Mouse (Mus musculus) lung, embryonic 16.5 days (tissue): ENCODE results near the gene Hoxa11. TPM values are rescaled to one million over a fixed set of nuclear protein-coding genes. Genes with fewer than 3 reads are reported as not detected.

ENCODE experiments used
- ATAC-seq: fragments of 200-750 bp; cut with Nextera tagmentation; 2 replicates; pipeline ENCODE4 v1.8.0; 2017; ENCODE audit warnings: low read depth, mild to moderate bottlenecking, moderate library complexity
- H3K27ac ChIP-seq: fragments of 300-500 bp; sonication (generic); 2 replicates; pipeline ENCODE4 v1.5.1; 2014; ENCODE audit warnings: mild to moderate bottlenecking, control low read depth, low read length
- H3K27me3 ChIP-seq: fragments of 300-500 bp; sonication (generic); 2 replicates; pipeline ENCODE4 v1.6.1; 2014; ENCODE audit warnings: low read depth, low read length, mixed read lengths; ENCODE audit not compliant: control insufficient read depth, insufficient read depth
- H3K36me3 ChIP-seq: fragments of 300-500 bp; sonication (generic); 2 replicates; pipeline ENCODE4 v1.6.1; 2014; ENCODE audit warnings: low read length; ENCODE audit not compliant: control insufficient read depth, insufficient read depth
- H3K4me1 ChIP-seq: fragments of 300-500 bp; sonication (generic); replicated peaks from 2 replicates; pipeline ENCODE4 v1.6.1; 2014; ENCODE audit warnings: low read length, mixed read lengths; ENCODE audit not compliant: control insufficient read depth, insufficient read depth
- H3K4me2 ChIP-seq: fragments of 300-500 bp; sonication (generic); 2 replicates; pipeline ENCODE4 v1.6.1; 2014; ENCODE audit warnings: low read depth, low read length, control low read depth
- H3K4me3 ChIP-seq: fragments of 300-500 bp; sonication (generic); 2 replicates; pipeline ENCODE4 v1.5.1; 2014; ENCODE audit warnings: mild to moderate bottlenecking, low read length, control low read depth
- H3K9ac ChIP-seq: fragments of 300-500 bp; sonication (generic); 2 replicates; pipeline ENCODE4 v1.6.1; 2014; ENCODE audit warnings: low read length, control low read depth
- H3K9me3 ChIP-seq: fragments of 300-500 bp; sonication (generic); 2 replicates; pipeline ENCODE4 v1.6.1; 2016; ENCODE audit warnings: low read length; ENCODE audit not compliant: control insufficient read depth
- WGBS: fragments of 180-500 bp; shearing (Covaris S2); extraction: QIAGEN DNeasy Blood & Tissue Kit; methylation state at CpG from one replicate; pipeline ENCODE4 v1.1.7; 2014; 5-methylcytosine and 5-hydroxymethylcytosine counted together
- polyA plus RNA-seq: library from polyadenylated mRNA; unstranded; fragments of >200 nt; fragmentation: Nextera tagmentation; extraction: Ambion mirVana; gene quantifications from 2 replicates; pipeline ENCODE4 v1.2.1, GENCODE M21; 2015

The Hoxa11 gene
- polyA plus RNA-seq, 1 experiment from 2014 or later = not detected

- Histone ChIP-seq H3K4me3 (peak within 1 kb of the TSS; percentile 44), H3K36me3 (no peaks in the 10 kb centered on the region), H3K9ac (peak within 1 kb of the TSS; percentile 60), H3K9me3 (no peaks in the 10 kb centered on the region), H3K4me2 (peak within 1 kb of the TSS; percentile 65), H3K4me1 (peaks cover 12% of the 10 kb centered on the region), H3K27me3 (peaks cover 78% of the 10 kb centered on the region), H3K27ac (peak within 1 kb of the TSS; percentile 45)
- 9% methylated on average over 38 of the region's 38 CpGs for WGBS
- peak; percentile 38 for ATAC-seq
These were observed 32.3 kb downstream of the Hoxa11 start, which contains the start of the genes Hoxa3 and Gm28308 for GRCm38 (mm10) chr6:52213119-52213986. Gene Hoxa3, minus strand, starts transcription at chr6:52213336. Gene Gm28308, minus strand, starts transcription at chr6:52213339.

GRCm38 (mm10) chr6:52212556-52213118 lies 33.0 kb downstream of the Hoxa11 start:
- peak overlapping the region; percentile 65 for H3K4me2 ChIP-seq
- no peaks in the 10 kb centered on the region for H3K9me3 ChIP-seq
- peak overlapping the region; percentile 60 for H3K9ac ChIP-seq
- peaks cover 75% of the 10 kb centered on the region for H3K27me3 ChIP-seq
- H3K36me3 ChIP-seq = no peaks in the 10 kb centered on the region
- peak overlapping the region; percentile 28 for H3K27ac ChIP-seq
- H3K4me1 ChIP-seq = peaks cover 11% of the 10 kb centered on the region
- 6% methylated on average over 22 of the region's 22 CpGs for WGBS
- peak; percentile 7; the same call in 1 of the 2 replicates for ATAC-seq
- peak overlapping the region; percentile 44 for H3K4me3 ChIP-seq

DNA sequence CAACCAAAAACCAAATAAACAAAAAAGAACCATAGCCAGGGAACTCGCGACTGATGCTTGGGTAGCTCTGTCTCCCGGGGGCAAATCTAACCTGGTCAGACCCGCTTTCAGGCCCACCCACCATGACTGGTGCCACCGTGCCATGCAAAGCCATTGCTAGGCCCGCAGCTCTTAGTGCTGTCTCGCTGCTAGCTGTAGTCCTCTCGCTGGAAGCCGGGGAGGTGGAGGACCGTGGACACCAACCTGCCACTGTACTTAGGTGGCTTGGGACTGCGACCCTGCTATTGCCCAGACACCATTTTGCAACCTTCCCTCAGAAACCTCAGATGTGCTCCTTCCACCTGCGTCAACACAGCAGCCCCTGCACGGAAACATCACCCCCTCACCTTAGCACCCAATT lies 33.6 kb downstream of the Hoxa11 start:
- Histone ChIP-seq H3K9me3 (no peaks in the 10 kb centered on the region), H3K9ac (peak overlapping the region; percentile 60), H3K27me3 (peaks cover 76% of the 10 kb centered on the region), H3K27ac (peak overlapping the region; percentile 28; the same call in 1 of the 2 replicates), H3K36me3 (no peaks in the 10 kb centered on the region), H3K4me2 (peak overlapping the region; percentile 65), H3K4me1 (peaks cover 5% of the 10 kb centered on the region), H3K4me3 (peak overlapping the region; percentile 44)
- WGBS = 5% methylated on average over 13 of the region's 13 CpGs
- ATAC-seq = no peak

DNA sequence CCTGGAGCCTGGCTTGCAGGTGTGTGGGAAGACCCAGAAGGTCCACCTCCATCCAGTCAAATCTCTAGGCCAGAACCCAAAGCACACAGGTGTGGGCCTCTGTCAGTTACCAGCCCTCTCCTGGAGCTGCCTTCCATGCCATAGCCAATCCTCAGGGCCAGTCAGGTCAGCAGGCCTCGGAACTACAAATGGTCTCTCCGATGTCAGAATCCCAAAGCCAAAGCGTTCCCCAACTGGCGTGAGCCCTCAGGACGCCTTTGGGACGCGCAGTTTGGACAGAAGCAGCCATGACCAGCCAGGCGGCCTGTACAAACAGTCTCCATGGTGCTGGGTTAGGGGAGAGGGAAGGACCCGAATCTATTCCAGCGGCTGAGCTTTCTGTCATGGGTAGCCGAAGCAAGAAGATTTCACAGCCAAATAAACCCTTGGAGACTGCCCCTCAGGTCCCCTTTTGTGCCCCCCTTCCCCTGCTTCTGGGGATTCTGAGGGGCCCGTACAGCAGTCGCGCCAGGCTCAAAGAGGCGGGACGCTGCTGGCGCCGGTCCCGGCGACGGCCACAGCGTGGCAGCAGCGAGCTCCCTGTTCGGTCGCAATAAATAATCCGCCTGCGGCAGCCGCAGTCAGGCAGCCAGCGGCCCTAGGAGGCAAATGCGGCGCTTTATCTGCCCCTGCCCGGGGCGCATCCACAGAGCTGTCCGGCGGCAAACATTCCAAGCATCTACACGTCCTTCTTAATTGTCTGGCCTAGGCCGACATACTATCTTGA lies 34.3 kb downstream of the Hoxa11 start:
- peak overlapping the region; percentile 12; the same call in 1 of the 2 replicates for H3K27ac ChIP-seq

DNA sequence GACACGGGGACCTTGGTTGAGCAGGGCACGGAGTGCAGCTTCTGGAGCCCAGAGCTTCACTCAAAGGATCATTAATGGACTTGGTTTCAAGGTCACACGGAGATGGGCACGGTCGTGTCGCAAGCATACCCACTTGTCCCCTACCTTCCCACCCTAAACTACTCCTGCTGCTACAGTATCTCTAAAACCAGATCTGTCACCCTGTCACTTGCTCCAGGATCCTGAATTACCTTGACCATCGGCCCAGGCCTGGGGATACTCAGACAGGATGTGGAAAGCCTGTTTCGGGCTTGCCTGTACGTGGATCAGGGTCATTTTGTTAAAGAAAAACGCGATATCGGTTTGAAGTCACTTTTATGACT lies 35.9 kb downstream of the Hoxa11 start:
- Histone ChIP-seq H3K9me3 (no peaks in the 10 kb centered on the region), H3K27ac (no peak overlapping the region), H3K4me2 (peak overlapping the region; percentile 62), H3K36me3 (no peaks in the 10 kb centered on the region), H3K4me1 (no peaks in the 10 kb centered on the region; the same call in 1 of the 2 replicates), H3K27me3 (peaks cover 64% of the 10 kb centered on the region), H3K4me3 (peak overlapping the region; percentile 47), H3K9ac (peak overlapping the region; percentile 4; the same call in 1 of the 2 replicates)
- ATAC-seq = no peak
- WGBS = 37% methylated on average over 12 of the region's 12 CpGs

More for the DNA sequence above, 34.3 kb downstream of the Hoxa11 start:
- Histone ChIP-seq H3K4me2 (peak overlapping the region; percentile 65), H3K9ac (peak overlapping the region; percentile 62), H3K4me3 (peak overlapping the region; percentile 44), H3K4me1 (peaks cover 2% of the 10 kb centered on the region; the same call in 1 of the 2 replicates), H3K9me3 (no peaks in the 10 kb centered on the region), H3K36me3 (no peaks in the 10 kb centered on the region), H3K27me3 (peaks cover 75% of the 10 kb centered on the region)
- peak; percentile 61 for ATAC-seq
- WGBS = under 1% methylated on average over 37 of the region's 37 CpGs

DNA sequence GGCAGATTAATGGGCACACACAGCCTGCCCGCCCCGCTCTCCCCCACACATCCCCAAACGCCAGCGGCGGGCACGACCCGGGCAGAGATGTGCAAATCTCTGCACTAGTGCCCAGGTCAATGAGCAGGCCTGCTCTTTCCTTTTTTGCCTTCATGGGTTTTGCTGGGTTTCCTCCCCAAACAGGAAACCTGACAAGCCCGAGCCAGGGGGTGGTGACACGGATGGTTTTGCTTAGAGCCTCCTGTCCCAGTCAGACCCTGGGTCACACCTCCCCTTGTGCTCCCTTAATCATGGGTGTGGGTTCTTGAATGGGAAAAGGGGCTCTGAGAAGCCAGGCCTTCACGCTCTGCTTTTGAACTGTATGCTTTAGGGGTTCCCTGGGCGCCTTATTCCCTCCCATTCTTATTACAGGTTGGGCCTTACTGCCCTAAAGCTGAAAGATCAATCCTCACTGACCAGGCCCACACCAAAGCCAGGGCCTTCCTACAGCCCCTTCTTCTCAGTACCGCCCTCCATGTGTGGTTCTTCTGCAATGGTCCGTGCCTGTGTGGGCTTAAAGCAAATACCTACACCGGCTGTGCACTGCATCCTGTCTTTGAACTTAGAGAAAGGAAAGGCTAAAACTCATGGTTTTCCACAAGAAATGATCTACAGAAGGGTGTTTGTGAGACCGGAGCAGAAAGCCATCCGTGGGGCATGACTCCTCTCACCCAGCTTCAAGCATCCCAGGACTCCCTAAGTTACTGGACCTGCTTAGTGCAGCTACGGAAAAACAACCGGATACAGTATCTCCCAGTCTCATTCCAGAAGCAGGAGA lies 36.5 kb downstream of the Hoxa11 start:
- WGBS = 20% methylated on average over 18 of the region's 18 CpGs
- Histone ChIP-seq H3K4me3 (peak overlapping the region; percentile 47), H3K27ac (peak overlapping the region; percentile 59)

DNA sequence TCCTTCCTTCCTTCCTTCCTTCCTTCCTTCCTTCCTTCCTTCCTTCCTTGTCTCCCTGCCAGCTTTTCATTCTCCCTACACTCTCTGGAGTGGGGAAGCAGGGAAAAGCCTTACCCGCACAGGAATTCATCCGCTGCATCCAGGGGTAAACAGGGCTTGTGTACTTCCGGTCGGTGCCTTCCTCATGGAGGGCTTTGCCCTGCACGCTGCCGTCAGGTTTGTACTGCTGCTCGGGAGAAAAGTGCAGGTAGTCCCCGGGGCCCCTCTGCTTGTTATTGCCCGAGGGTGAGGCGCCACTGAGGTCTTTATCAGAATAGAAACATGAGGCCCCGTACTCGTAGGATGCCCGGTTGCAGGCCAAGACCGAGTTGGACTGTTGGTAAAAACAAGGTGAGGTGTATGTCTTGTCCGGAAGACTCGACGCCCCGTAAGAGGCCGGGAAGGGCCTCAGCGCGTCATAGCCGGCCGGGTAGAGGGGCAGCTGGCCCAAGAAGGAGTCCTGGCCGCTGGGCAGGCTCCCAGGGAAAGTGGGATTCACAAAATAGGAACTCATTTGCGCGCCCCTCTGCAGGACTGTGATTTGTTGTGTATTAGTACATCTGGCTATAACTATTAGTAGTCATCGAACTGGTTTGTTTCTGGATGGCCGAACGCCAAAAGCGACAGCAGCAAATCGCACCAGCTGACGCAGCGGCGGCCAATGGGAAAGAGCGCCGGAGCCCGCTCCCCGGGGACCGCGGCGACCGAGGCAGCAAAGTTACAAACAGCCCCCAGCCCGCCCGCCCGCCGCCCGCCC lies 37.3 kb downstream of the Hoxa11 start, which contains the start of gene Hoxa6:
Hoxa6 (minus strand) TSS at position 651 of the 796 bp plus-strand sequence.
- H3K27me3 ChIP-seq = peaks cover 62% of the 10 kb centered on the region
- WGBS = 3% methylated on average over 47 of the region's 47 CpGs
- no peaks in the 10 kb centered on the region; the same call in 1 of the 2 replicates for H3K4me1 ChIP-seq
- H3K4me3 ChIP-seq = peak within 1 kb of the TSS; percentile 47
- H3K9me3 ChIP-seq = no peaks in the 10 kb centered on the region
- H3K36me3 ChIP-seq = no peaks in the 10 kb centered on the region
- ATAC-seq = 0 out of 2 replicates have a peak, but pooled peaks have one; percentile 3
- H3K4me2 ChIP-seq = peak within 1 kb of the TSS; percentile 73
- peak within 1 kb of the TSS; percentile 82 for H3K27ac ChIP-seq
- peak within 1 kb of the TSS; percentile 66 for H3K9ac ChIP-seq

More for the DNA sequence above, 36.5 kb downstream of the Hoxa11 start:
- H3K4me1 ChIP-seq = no peaks in the 10 kb centered on the region; the same call in 1 of the 2 replicates
- no peaks in the 10 kb centered on the region for H3K9me3 ChIP-seq
- ATAC-seq = no peak
- H3K4me2 ChIP-seq = peak overlapping the region; percentile 62
- H3K9ac ChIP-seq = peak overlapping the region; percentile 66
- H3K36me3 ChIP-seq = no peaks in the 10 kb centered on the region
- peaks cover 65% of the 10 kb centered on the region for H3K27me3 ChIP-seq

- peak overlapping the region; percentile 73 for H3K4me2 ChIP-seq
- H3K27ac ChIP-seq = peak overlapping the region; percentile 80
- peak overlapping the region; percentile 23 for H3K4me3 ChIP-seq
- no peaks in the 10 kb centered on the region for H3K9me3 ChIP-seq
- H3K9ac ChIP-seq = peak overlapping the region; percentile 2; the same call in 1 of the 2 replicates
- H3K4me1 ChIP-seq = no peaks in the 10 kb centered on the region; the same call in 1 of the 2 replicates
- ATAC-seq = no peak
- no peaks in the 10 kb centered on the region for H3K36me3 ChIP-seq
- peaks cover 58% of the 10 kb centered on the region for H3K27me3 ChIP-seq
These were observed 38.0 kb downstream of the Hoxa11 start for GRCm38 (mm10) chr6:52207684-52207976.
